Mouse (Mus musculus) stomach, postnatal 0 days (tissue): ENCODE results near the gene Ehbp1.

Experiments used
- CTCF ChIP-seq: IDR thresholded peaks from 2 replicates; pipeline ENCODE4 v1.5.1; 2016; ENCODE audit warnings: antibody characterized with exemption, low read depth, mild to moderate bottlenecking, moderate library complexity
- EP300 ChIP-seq: optimal IDR thresholded peaks from 2 replicates; pipeline ENCODE3; 2016; ENCODE audit warnings: antibody characterized with exemption

DNA sequence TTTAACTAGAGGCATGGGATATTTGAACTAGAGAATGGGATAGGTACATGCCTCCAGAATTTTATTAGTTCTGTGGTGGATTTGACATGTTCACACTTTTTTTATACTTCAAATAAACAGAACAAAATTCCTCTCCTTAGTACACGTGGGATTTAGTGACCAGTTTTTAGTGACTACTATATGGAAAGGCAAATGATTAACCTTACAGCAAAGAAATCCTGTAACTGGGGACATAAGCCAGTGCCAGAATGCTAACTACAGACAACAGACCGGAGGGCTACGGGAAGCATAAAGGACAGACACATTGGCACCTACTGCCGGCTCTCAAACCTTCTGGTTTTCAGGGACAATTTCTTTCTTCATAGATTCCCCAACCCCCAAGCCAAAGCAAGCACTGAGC, 72.4 kb downstream of the Ehbp1 start:
- TF ChIP-seq CTCF (no peak), EP300 (no peak)
